Mouse (Mus musculus): ENCODE data around the gene Ube2l6. TPM values are rescaled to one million over a fixed set of nuclear protein-coding genes. Genes with fewer than 3 reads are reported as not detected.

Ube2l6 gene
- polyA plus RNA-seq, 1 experiment: 140 TPM

- TF ChIP-seq POLR2A (IDR thresholded peaks at IDR 0.05; ENCODE audit: borderline replicate concordance, control insufficient read depth, low read depth, low read length) (no peak), CTCF (IDR thresholded peaks at IDR 0.05; ENCODE audit: control insufficient read depth, insufficient read depth, low read length) (peak; percentile 29; the same call in 1 of the 2 replicates)
- H3K4me1 ChIP-seq (ENCODE audit: control insufficient read depth, insufficient read depth, low read length): no peaks in the 10 kb centered on the region
Observed at GRCm38 (mm10) chr2:84779210-84779609, 19.4 kb upstream of the Ube2l6 start.

GRCm38 (mm10) chr2:84783315-84783714 lies 15.3 kb upstream of the Ube2l6 start:
- Histone ChIP-seq H3K4me1 (ENCODE audit: control insufficient read depth, insufficient read depth, low read length) (no peaks in the 10 kb centered on the region), H3K27ac (ENCODE audit: control insufficient read depth, insufficient read depth, low read depth, low read length, poor library complexity) (no peak overlapping the region), H3K4me3 (replicated peaks; ENCODE audit: control insufficient read depth, low read depth, low read length) (no peak overlapping the region)
- TF ChIP-seq POLR2A (IDR thresholded peaks at IDR 0.05; ENCODE audit: borderline replicate concordance, control insufficient read depth, low read depth, low read length): no peak
- TF ChIP-seq CTCF (IDR thresholded peaks at IDR 0.05; ENCODE audit: control insufficient read depth, insufficient read depth, low read length): no peak
- 0% methylated on average over 1 of the region's 1 CpGs for WGBS

More at GRCm38 (mm10) chr2:84779210-84779609, 19.4 kb upstream of the Ube2l6 start:
- WGBS: 29% methylated on average over 6 of the region's 6 CpGs
- Histone ChIP-seq H3K27ac (ENCODE audit: control insufficient read depth, insufficient read depth, low read depth, low read length, poor library complexity) (no peak overlapping the region), H3K4me3 (replicated peaks; ENCODE audit: control insufficient read depth, low read depth, low read length) (no peak overlapping the region)

GRCm38 (mm10) chr2:84783840-84784566 lies 14.6 kb upstream of the Ube2l6 start:
- TF ChIP-seq CTCF (IDR thresholded peaks at IDR 0.05; ENCODE audit: control insufficient read depth, insufficient read depth, low read length) (no peak), POLR2A (IDR thresholded peaks at IDR 0.05; ENCODE audit: borderline replicate concordance, control insufficient read depth, low read depth, low read length) (no peak)
- no peak overlapping the region for H3K27ac ChIP-seq (ENCODE audit: control insufficient read depth, insufficient read depth, low read depth, low read length, poor library complexity)
- H3K4me1 ChIP-seq (ENCODE audit: control insufficient read depth, insufficient read depth, low read length): no peaks in the 10 kb centered on the region
- 63% methylated on average over 3 of the region's 3 CpGs for WGBS
- no peak overlapping the region for H3K4me3 ChIP-seq (replicated peaks; ENCODE audit: control insufficient read depth, low read depth, low read length)

- Histone ChIP-seq H3K4me3 (replicated peaks; ENCODE audit: control insufficient read depth, low read depth, low read length) (no peak overlapping the region), H3K27ac (ENCODE audit: control insufficient read depth, insufficient read depth, low read depth, low read length, poor library complexity) (no peak overlapping the region), H3K4me1 (ENCODE audit: control insufficient read depth, insufficient read depth, low read length) (no peaks in the 10 kb centered on the region)
- 48% methylated on average over 3 of the region's 3 CpGs for WGBS
- TF ChIP-seq CTCF (IDR thresholded peaks at IDR 0.05; ENCODE audit: control insufficient read depth, insufficient read depth, low read length) (no peak), POLR2A (IDR thresholded peaks at IDR 0.05; ENCODE audit: borderline replicate concordance, control insufficient read depth, low read depth, low read length) (no peak)
Observed at GRCm38 (mm10) chr2:84788316-84788715, 10.3 kb upstream of the Ube2l6 start.

GRCm38 (mm10) chr2:84790418-84790817 lies 8.2 kb upstream of the Ube2l6 start:
- H3K4me3 ChIP-seq (replicated peaks; ENCODE audit: control insufficient read depth, low read depth, low read length): no peak overlapping the region
- H3K4me1 ChIP-seq (ENCODE audit: control insufficient read depth, insufficient read depth, low read length): no peaks in the 10 kb centered on the region
- no peak overlapping the region for H3K27ac ChIP-seq (ENCODE audit: control insufficient read depth, insufficient read depth, low read depth, low read length, poor library complexity)
- 83% methylated on average over 9 of the region's 9 CpGs for WGBS
- TF ChIP-seq CTCF (IDR thresholded peaks at IDR 0.05; ENCODE audit: control insufficient read depth, insufficient read depth, low read length) (no peak), POLR2A (IDR thresholded peaks at IDR 0.05; ENCODE audit: borderline replicate concordance, control insufficient read depth, low read depth, low read length) (no peak)

- no peak for TF ChIP-seq POLR2A (IDR thresholded peaks at IDR 0.05; ENCODE audit: borderline replicate concordance, control insufficient read depth, low read depth, low read length)
- TF ChIP-seq CTCF (IDR thresholded peaks at IDR 0.05; ENCODE audit: control insufficient read depth, insufficient read depth, low read length): no peak
- WGBS: 59% methylated on average over 3 of the region's 3 CpGs
- H3K27ac ChIP-seq (ENCODE audit: control insufficient read depth, insufficient read depth, low read depth, low read length, poor library complexity): no peak overlapping the region
- H3K4me1 ChIP-seq (ENCODE audit: control insufficient read depth, insufficient read depth, low read length): no peaks in the 10 kb centered on the region
- H3K4me3 ChIP-seq (replicated peaks; ENCODE audit: control insufficient read depth, low read depth, low read length): no peak overlapping the region
Observed at GRCm38 (mm10) chr2:84792516-84792915, 6.1 kb upstream of the Ube2l6 start.

- no peak overlapping the region for H3K4me3 ChIP-seq (replicated peaks; ENCODE audit: control insufficient read depth, low read depth, low read length)
- WGBS: 55% methylated on average over 3 of the region's 3 CpGs
- TF ChIP-seq POLR2A (IDR thresholded peaks at IDR 0.05; ENCODE audit: borderline replicate concordance, control insufficient read depth, low read depth, low read length): no peak
- no peak for TF ChIP-seq CTCF (IDR thresholded peaks at IDR 0.05; ENCODE audit: control insufficient read depth, insufficient read depth, low read length)
- no peaks in the 10 kb centered on the region for H3K4me1 ChIP-seq (ENCODE audit: control insufficient read depth, insufficient read depth, low read length)
- no peak overlapping the region for H3K27ac ChIP-seq (ENCODE audit: control insufficient read depth, insufficient read depth, low read depth, low read length, poor library complexity)
Observed at GRCm38 (mm10) chr2:84793154-84793553, 5.5 kb upstream of the Ube2l6 start.

- Histone ChIP-seq H3K27ac (ENCODE audit: control insufficient read depth, insufficient read depth, low read depth, low read length, poor library complexity) (no peak overlapping the region), H3K4me1 (ENCODE audit: control insufficient read depth, insufficient read depth, low read length) (no peaks in the 10 kb centered on the region), H3K4me3 (replicated peaks; ENCODE audit: control insufficient read depth, low read depth, low read length) (no peak overlapping the region)
- TF ChIP-seq CTCF (IDR thresholded peaks at IDR 0.05; ENCODE audit: control insufficient read depth, insufficient read depth, low read length) (no peak), POLR2A (IDR thresholded peaks at IDR 0.05; ENCODE audit: borderline replicate concordance, control insufficient read depth, low read depth, low read length) (no peak)
- WGBS: 39% methylated on average over 3 of the region's 3 CpGs
Observed at GRCm38 (mm10) chr2:84793871-84794270, 4.8 kb upstream of the Ube2l6 start.
